Mouse (Mus musculus) olfactory bulb, adult 2 months (tissue): ENCODE data around the gene Pacrg.

Source experiments
- CTCF ChIP-seq: fragments of 200-500 bp; IDR thresholded peaks from 2 replicates; pipeline ENCODE4 v1.5.1; 2012; ENCODE audit warnings: low read depth, mild to moderate bottlenecking, low read length, moderate library complexity; ENCODE audit not compliant: insufficient read depth
- POLR2A ChIP-seq: fragments of 200-500 bp; IDR thresholded peaks from 2 replicates; pipeline ENCODE4 v1.6.1; 2012; ENCODE audit warnings: mild to moderate bottlenecking, low read depth, low read length, moderate library complexity; ENCODE audit not compliant: insufficient read depth

GRCm38 (mm10) chr17:10617656-10618055 lies 222.5 kb downstream of the Pacrg start:
- TF ChIP-seq CTCF = no peak
- no peak for TF ChIP-seq POLR2A
